Mouse (Mus musculus): ENCODE results near the gene Snf8. TPM values are rescaled to one million over a fixed set of nuclear protein-coding genes. Genes with fewer than 3 reads are reported as not detected.

Gene Snf8
- total RNA-seq, 2 experiments from 2014 or later = 92.8 to 96.8 TPM

DNA sequence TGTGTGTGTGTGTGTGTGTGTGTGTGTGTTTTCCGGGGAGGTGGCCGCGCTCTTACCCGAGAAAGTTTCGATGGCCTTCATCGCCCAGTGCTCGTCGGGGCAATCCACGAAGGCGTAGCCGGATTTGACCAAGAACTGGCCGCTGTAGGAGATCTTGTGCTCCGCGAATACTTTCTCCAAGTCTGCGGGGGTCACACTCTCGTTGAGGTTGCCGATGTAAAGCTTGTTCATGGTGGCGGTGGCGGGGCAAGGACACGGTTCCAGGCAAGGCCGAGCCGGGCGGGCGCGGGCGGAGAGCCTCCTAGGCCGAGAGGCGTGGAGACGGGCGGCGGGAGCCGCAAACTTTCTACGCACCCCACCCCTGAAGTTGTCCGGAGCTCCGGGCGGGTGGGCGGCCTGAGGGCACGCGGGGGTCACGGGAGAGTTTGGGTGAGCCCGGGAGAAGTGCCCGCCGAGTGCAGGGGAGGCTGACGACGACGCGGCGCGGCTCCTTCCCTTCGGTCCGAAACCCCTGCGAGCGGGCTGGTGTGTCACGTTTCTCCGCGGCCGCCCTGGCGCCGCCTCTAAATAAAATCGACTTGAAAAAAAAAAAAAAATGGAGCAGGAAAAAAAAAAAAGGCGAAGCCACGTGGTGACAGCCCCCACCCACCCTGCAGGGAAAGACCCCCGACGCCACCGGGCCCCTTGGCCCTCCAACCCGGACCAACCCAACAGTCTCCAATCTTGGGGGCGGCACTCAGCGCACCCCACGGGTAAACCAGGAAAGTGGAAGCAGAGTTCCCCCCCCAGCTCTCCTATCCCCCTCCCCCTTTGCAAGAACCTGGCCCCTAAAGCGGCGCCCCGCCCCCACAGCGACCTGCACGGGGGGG lies 29.0 kb upstream of the Snf8 start, which contains the start of gene Igf2bp1:
TSS of gene Igf2bp1 (minus strand) at position 538 of the 869 bp plus-strand sequence.
- Histone ChIP-seq H3K4me3 (no peak within 1 kb of the TSS; the same call in 1 of the 2 replicates), H3K27ac (no peak within 1 kb of the TSS)
- no peak for TF ChIP-seq CTCF (conservative IDR thresholded peaks at IDR 0.05)
- no peak for DNase-seq (ENCODE audit: low spot score in 2 of 2)

DNA sequence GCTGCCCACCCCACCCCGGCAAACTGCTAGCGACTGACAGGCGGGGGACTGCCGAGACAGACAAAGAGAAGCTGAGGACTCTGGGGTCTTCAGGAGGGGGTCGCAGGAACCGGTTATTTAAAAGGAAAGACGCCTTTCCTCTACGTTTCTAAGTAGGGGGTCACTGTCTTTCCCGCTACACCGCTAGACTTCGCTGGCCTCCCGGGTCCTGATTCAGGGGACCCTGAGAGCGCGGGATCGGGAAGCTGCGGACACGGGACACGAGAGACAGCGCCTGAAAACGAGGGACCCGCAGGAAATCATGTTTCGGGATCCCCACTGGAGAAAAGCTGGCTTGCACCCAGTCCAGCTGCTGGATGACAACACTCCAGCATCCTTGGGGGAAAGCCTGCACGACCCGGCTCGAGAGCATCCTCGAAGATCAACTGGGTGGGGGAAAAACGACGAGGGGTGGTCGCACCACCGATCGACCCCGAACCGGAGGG lies 28.3 kb upstream of the Snf8 start:
- no peak overlapping the region for H3K4me3 ChIP-seq
- no peak for TF ChIP-seq CTCF (conservative IDR thresholded peaks at IDR 0.05)
- DNase-seq (ENCODE audit: low spot score in 2 of 2) = no peak
- H3K27ac ChIP-seq = no peak overlapping the region

DNA sequence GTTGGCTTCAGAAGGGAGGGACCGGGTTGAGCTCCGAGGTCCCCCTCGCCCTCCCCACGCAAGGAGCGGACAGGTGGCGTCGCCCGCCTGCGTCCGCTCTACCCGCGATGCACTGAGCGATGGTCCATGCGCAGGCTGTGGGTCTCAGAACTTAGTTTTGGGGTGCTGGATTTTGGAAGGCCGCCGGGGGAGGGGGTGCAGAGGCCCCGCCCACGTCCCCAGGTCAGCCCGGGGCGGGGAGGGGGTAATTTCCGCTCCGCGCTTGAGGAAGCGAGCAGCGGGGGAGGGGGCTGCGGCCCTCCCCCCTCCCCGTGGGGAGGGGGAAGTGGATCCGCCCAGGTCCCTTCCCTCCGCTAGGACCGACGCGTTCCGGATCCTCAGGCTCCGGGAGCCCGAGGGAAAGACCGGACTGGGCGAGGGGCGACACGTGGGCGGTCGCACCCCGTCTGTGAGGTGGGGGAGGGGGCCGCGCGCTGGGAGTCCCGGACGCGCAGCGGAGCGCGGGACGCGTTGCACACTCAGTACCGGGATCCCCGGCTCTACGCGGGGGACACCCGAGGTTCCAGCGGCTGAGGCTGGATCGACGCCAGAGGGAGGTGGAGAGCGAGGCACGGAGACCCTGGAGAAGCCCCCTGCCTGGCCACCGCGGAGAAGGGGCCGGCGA lies 27.7 kb upstream of the Snf8 start:
- DNase-seq (ENCODE audit: low spot score in 2 of 2) = no peak
- Histone ChIP-seq H3K4me3 (no peak overlapping the region), H3K27ac (no peak overlapping the region)
- no peak for TF ChIP-seq CTCF (conservative IDR thresholded peaks at IDR 0.05)

DNA sequence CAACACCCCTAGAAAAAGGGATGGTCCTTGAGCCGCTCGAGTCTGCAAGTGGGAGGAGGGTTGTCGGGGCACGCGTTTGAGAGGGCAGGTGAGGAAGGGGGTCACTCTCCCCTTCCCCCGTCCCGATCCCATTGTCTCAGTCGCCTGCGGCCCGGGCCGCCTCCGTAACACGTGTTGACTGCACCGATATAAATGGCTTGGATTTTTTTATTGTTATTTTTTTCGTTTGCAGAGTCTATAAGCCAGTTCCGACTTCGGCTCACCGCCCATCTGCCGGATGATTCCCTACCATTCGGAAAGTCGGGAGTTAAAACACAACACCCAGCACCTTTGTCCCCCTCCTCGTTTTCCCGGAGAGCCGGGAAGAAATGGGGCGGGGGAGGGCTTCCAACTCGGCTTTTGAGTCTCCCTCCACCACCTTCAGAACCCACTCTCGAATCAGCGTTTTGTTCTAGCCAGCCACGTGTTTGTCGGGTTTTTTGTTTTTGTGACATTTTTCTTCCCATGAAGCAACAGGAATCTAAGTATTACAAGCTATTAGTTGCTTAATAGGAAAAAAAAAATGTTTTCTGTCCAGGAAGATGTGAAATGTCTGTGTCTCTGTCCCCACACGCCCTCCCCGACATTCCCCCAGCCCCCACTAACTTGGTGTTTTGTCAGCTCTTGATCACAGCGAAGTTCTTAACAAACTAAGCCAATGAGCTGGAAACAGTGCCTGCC lies 27.0 kb upstream of the Snf8 start:
- TF ChIP-seq CTCF (conservative IDR thresholded peaks at IDR 0.05) = no peak
- Histone ChIP-seq H3K4me3 (no peak overlapping the region), H3K27ac (no peak overlapping the region)

DNA sequence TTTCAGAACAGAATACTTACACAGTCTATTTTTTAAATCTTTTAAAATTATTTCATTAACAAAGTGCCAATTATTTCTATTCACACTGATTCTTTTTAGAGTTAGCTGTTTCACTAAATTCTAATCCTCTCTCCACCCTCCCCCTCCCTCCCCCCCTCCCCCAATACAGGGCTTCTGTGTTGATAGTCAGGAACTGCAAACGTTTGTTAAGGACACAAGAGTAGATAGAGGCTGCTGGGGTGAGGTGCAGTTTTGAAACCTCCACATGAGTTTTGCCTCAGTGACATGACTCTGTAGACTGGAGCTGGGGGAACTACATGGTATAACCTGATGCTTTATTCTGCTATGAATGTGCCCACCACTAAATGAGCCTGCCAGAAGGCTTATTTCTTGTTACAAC lies 25.9 kb upstream of the Snf8 start:
- Histone ChIP-seq H3K4me3 (no peak overlapping the region), H3K27ac (no peak overlapping the region)
- no peak for DNase-seq (ENCODE audit: low spot score in 2 of 2)
- TF ChIP-seq CTCF (conservative IDR thresholded peaks at IDR 0.05) = no peak

More for the DNA sequence above, 27.0 kb upstream of the Snf8 start:
- DNase-seq (ENCODE audit: low spot score in 2 of 2) = no peak

DNA sequence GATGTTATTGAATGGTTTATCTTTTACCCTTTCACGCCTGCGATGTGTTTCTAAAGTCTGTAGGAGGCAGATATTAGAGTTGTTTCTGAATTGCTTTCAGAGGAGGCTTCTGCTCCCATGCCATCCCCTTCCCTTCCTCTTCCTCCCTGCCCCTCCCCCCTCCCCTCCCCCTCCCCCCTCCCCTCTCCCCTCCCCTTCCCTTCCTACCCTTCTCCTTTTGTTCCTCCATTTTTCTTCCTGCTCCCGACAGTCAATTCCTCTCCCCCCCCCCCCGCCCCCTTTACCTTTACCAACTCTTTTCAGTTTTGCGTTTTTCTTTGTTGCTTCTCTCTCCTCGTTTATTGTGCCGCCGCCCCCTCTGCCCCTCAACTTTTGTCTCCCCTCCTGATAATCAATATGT lies 22.7 kb upstream of the Snf8 start:
- no peak overlapping the region for H3K27ac ChIP-seq

DNA sequence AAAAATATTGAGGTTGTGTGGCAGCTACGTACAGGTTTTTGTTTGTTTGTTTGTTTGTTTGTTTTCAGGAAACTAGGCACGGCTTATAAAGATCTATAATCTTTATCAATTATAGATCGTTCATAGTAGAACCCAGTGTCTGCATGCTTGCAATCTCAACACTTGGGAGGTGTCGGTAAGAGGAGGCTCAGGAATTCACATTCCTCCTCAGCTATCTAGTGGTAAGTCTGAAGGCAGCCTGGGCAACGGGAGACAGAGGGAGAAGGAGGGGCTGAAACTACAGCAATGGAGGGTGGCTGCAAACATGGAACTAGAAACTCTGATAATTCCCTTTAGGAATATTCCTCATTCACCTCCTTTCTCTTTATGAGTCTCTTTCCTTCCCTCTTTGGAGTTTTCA lies 19.3 kb upstream of the Snf8 start:
- no peak for TF ChIP-seq CTCF (conservative IDR thresholded peaks at IDR 0.05)
- H3K27ac ChIP-seq = no peak overlapping the region
- no peak overlapping the region for H3K4me3 ChIP-seq
- DNase-seq (ENCODE audit: low spot score in 2 of 2) = no peak

More for the DNA sequence above, 22.7 kb upstream of the Snf8 start:
- no peak for DNase-seq (ENCODE audit: low spot score in 2 of 2)
- no peak overlapping the region for H3K4me3 ChIP-seq
- no peak for TF ChIP-seq CTCF (conservative IDR thresholded peaks at IDR 0.05)

DNA sequence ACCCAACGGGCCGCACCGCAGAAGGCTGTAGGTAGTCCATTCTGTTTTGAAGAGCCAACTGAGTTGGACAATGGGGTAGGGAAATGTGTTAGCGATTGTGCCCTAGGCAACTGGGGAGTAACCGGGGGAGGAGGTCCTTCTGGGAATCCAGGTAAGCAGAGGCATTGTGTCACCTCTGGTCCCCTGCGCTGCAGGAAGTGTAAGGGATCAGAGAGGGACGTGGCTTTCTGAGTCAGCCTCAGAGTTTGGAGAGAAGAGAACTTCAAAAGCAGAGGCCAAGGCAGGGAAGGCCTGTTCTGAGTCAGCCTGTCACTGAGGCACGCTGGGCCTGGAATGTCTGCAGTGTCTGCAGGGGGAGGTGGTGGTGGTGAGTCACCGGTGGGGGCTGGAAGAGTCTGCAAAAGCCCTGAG lies 16.7 kb upstream of the Snf8 start:
- DNase-seq (ENCODE audit: low spot score in 2 of 2) = no peak
- Histone ChIP-seq H3K27ac (no peak overlapping the region), H3K4me3 (no peak overlapping the region)
- TF ChIP-seq CTCF (conservative IDR thresholded peaks at IDR 0.05) = no peak

DNA sequence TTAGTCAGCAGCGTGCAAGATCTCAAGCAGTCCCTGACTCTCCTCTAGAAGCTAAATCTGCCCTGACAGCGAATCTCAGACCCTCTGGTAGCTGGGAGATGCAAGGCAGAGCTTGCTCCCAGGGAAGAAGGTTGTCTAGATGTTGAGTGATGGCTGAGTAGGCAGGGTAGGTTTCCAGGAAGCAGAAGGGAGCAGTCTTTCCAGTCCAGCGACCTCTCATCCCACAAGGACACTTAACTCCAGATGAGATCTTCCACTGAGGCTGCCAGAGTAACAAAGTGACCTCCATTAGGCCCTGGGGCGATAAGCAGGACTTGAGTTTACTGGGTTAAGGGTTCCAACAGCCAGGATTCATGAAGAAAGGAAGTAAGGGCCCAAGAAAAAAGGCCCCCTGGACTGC lies 14.1 kb upstream of the Snf8 start:
- no peak for TF ChIP-seq CTCF (conservative IDR thresholded peaks at IDR 0.05)
- DNase-seq (ENCODE audit: low spot score in 2 of 2) = no peak
- no peak overlapping the region for H3K27ac ChIP-seq
- H3K4me3 ChIP-seq = no peak overlapping the region

DNA sequence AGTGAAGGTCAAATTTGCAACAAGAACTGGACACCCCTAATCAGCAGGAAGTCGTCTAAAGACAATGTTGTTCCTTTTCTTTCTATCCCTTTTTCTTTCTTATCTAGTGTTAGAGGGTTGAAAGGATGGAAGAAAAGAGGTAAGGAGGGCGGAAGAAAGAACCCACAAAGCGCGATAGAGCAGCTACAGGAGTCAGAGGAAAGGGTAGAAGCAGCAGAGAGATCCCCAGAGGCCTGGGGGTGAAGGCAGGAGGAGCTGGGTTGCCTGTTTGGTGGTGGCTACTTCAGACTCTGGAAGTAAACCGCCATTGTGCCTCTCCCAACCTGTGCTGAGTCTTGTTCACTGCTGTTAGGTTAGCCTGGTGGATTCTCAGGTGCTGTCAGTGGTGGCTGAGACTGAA lies 6.6 kb upstream of the Snf8 start:
- Histone ChIP-seq H3K4me3 (no peak overlapping the region), H3K27ac (no peak overlapping the region)
- no peak for DNase-seq (ENCODE audit: low spot score in 2 of 2)
- no peak for TF ChIP-seq CTCF (conservative IDR thresholded peaks at IDR 0.05)

DNA sequence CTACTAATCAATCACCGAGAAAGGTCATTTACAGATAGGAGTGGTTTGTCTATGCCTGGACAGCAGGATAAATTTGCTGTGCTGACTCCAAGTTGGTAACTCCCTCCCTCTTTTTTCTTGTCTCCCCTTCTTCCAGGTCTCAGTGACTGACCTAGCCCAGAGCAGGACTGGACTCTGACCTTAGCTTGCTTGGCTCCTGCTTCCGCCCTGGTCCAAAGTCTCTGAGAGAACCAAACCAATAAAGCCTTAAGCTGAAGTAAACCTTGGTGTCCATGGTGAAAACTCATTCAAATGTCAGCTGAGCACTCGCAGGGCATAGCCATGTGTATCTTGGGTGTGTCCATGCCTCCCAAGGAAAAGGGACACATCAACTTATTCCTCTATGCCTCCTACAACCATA lies 4.1 kb upstream of the Snf8 start:
- no peak for TF ChIP-seq CTCF (conservative IDR thresholded peaks at IDR 0.05)
- Histone ChIP-seq H3K4me3 (no peak overlapping the region), H3K27ac (no peak overlapping the region)
- no peak for DNase-seq (ENCODE audit: low spot score in 2 of 2)

DNA sequence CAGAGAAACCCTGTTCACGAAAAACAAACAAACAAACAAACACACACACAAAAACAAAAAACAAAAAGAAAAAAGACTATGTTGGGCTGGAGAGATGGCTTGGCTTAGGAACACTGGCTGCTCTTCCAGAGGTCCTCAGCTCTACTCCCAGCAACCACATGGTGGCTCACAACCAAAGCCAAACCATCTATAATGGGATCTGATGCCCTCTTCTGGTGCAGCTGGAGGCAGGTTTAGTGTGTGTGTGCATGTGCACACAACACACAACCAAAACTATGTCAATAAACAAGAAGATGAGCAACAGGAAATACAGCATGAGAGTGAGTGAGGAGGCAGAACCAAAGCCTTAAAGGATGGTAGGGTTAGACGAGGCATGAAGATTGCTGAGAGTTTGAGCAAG lies 3.0 kb upstream of the Snf8 start:
- H3K27ac ChIP-seq = no peak overlapping the region
- H3K4me3 ChIP-seq = no peak overlapping the region
- 0 out of 2 replicates have a peak, but pooled peaks have one; percentile 9 for TF ChIP-seq CTCF (conservative IDR thresholded peaks at IDR 0.05)
- no peak for DNase-seq (ENCODE audit: low spot score in 2 of 2)

DNA sequence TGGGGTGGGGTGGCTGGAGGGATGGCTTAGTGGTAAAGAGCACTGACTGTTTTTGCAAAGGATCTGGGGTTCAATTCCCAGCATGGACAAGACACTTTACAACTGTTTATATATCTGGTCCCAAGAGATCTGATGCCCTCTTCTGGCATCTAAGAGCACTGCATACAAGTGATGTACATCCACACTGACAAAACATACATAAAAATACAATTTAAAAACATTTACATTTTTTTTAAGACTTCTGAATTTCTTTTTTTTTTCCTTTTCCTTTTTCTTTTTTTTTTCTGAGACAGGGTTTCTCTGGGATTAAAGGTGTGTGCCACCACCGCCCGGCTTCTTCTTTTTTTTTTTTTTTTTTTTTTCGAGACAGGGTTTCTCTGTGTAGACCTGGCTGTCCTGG lies 1.4 kb upstream of the Snf8 start:
- DNase-seq (ENCODE audit: low spot score in 2 of 2) = no peak
- Histone ChIP-seq H3K27ac (no peak overlapping the region), H3K4me3 (no peak overlapping the region)
- TF ChIP-seq CTCF (conservative IDR thresholded peaks at IDR 0.05) = peak; percentile 62
